Mouse (Mus musculus) stomach, postnatal 0 days (tissue): ENCODE data around the gene Gas2l2. TPM values are rescaled to one million over a fixed set of nuclear protein-coding genes. Genes with fewer than 3 reads are reported as not detected.

Experiments used
- ATAC-seq: fragments of 200-750 bp; cut with Nextera tagmentation; 2 replicates; pipeline ENCODE4 v1.8.0; 2017; ENCODE audit not compliant: low FRiP score, low TSS enrichment
- DNase-seq: peaks from one replicate; pipeline ENCODE4 v3.0.0-alpha.2; 2016; ENCODE audit warnings: low spot score
- H3K27ac ChIP-seq: fragments of 300-500 bp; sonication (generic); replicated peaks from 2 replicates; pipeline ENCODE4 v1.5.1; 2014; ENCODE audit warnings: mild to moderate bottlenecking, control low read depth
- H3K27me3 ChIP-seq: fragments of 300-500 bp; sonication (generic); 2 replicates; pipeline ENCODE4 v1.6.1; 2014; ENCODE audit warnings: low read length; ENCODE audit not compliant: control insufficient read depth, insufficient read depth
- H3K36me3 ChIP-seq: fragments of 300-500 bp; sonication (generic); 2 replicates; pipeline ENCODE4 v1.6.1; 2014; ENCODE audit warnings: low read length, mixed read lengths; ENCODE audit not compliant: control insufficient read depth, insufficient read depth
- H3K4me1 ChIP-seq: fragments of 300-500 bp; sonication (generic); replicated peaks from 2 replicates; pipeline ENCODE4 v1.6.1; 2014; ENCODE audit warnings: antibody characterized with exemption; ENCODE audit not compliant: control insufficient read depth, insufficient read depth
- H3K4me2 ChIP-seq: fragments of 300-500 bp; sonication (generic); replicated peaks from 2 replicates; pipeline ENCODE4 v1.6.1; 2014; ENCODE audit warnings: low read depth, mild to moderate bottlenecking, control low read depth, moderate library complexity
- H3K4me3 ChIP-seq: fragments of 300-500 bp; sonication (generic); 2 replicates; pipeline ENCODE4 v1.5.1; 2014; ENCODE audit warnings: low read depth, low read length, control low read depth
- H3K9ac ChIP-seq: fragments of 300-500 bp; sonication (generic); 2 replicates; pipeline ENCODE4 v1.6.1; 2014; ENCODE audit warnings: mild to moderate bottlenecking, low read length, control low read depth, mixed read lengths
- H3K9me3 ChIP-seq: fragments of 300-500 bp; sonication (generic); 2 replicates; pipeline ENCODE4 v1.6.1; 2016; ENCODE audit warnings: low read length; ENCODE audit not compliant: control insufficient read depth
- CTCF ChIP-seq: IDR thresholded peaks from 2 replicates; pipeline ENCODE4 v1.5.1; 2016; ENCODE audit warnings: antibody characterized with exemption, low read depth, mild to moderate bottlenecking, moderate library complexity
- EP300 ChIP-seq: optimal IDR thresholded peaks from 2 replicates; pipeline ENCODE3; 2016; ENCODE audit warnings: antibody characterized with exemption
- whole genome bisulfite sequencing: fragments of 180-500 bp; shearing (Covaris S2); extraction: QIAGEN DNeasy Blood & Tissue Kit; methylation state at CpG from one replicate; pipeline ENCODE4 v1.1.7; 2014; 5-methylcytosine and 5-hydroxymethylcytosine counted together
- polyA plus RNA-seq: library from polyadenylated mRNA; unstranded; fragments of >200 nt; fragmentation: Nextera tagmentation; extraction: Ambion mirVana; gene quantifications from 2 replicates; pipeline ENCODE4 v1.2.1, GENCODE M21; 2015

Gene Gas2l2
- polyA plus RNA-seq, result 0.11 and 0.21 TPM in 2 replicates

DNA sequence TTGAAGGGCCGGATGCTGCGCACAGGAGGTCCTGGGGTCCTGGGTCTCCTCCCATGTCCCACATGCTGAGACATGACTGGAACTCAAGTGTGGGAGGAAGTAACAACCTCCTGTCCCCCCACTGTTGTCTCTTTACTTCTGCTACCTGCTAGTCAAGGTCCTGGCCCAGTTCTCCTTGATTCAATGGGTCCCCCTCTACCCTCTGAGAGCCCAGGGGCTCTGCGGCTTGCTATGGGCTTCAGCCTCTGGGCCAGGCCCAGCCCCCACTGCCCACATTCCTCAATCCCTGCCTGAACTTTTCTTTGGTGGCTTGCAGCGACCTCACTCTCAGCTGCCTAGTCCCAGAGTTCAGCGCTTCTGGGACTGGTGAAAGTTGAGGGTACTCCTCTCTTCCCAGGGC lies at the start of gene Gas2l2:
TSS of gene Gas2l2 (minus strand) at position 101 of the 400 bp plus-strand sequence.
- no peaks in the 10 kb centered on the region for H3K4me1 ChIP-seq
- no peak within 1 kb of the TSS for H3K4me2 ChIP-seq
- DNase-seq (no peak), ATAC-seq (no peak)
- H3K36me3 ChIP-seq, result no peaks in the 10 kb centered on the region
- WGBS, result 46% methylated on average over 5 of the region's 5 CpGs
- H3K9me3 ChIP-seq, result no peaks in the 10 kb centered on the region
- H3K9ac ChIP-seq, result no peak within 1 kb of the TSS
- TF ChIP-seq CTCF (no peak), EP300 (no peak)
- H3K27me3 ChIP-seq, result no peaks in the 10 kb centered on the region
- H3K4me3 ChIP-seq, result no peak within 1 kb of the TSS
- no peak within 1 kb of the TSS for H3K27ac ChIP-seq

DNA sequence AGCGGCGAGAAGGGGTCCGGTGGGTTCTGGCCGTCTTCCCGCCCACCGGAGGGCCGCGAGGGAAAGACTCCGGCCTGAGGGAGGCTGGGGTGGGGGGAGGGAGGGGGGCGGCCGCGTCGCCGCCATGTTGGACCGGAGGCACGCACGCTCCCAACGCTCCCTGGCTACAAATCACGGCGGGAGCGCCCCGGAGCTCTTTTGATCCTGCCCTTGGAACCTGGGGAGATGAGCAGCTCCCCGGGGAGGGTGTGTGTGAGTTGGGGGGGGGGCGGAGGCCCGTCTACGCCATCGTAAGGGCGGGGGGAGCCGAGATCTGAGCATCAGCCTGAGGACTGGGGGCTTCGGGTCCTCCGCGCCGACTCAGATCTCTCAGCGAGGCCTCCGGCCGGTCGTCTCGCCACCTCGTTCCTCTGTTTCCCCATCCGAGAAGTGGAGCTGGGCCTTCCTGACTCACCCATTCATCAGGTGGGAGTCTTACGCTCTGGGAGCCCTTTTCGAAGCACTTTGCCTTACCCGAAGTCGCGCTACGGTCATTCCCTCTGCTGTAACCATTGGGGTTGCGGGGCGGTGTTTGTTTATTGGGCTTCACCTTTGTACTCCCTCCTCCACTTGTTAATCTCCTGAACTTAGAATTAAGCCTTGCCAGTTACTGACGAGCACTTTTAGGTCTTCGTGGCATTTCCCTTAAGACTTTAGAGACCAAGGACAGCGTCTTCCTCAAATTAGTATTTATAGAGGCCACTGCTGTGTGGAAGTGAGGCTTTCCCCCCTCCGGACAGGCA lies 44.2 kb upstream of the Gas2l2 start:
- Histone ChIP-seq H3K4me2 (peak overlapping the region; percentile 76), H3K9me3 (no peaks in the 10 kb centered on the region), H3K36me3 (no peaks in the 10 kb centered on the region), H3K27me3 (no peaks in the 10 kb centered on the region), H3K4me3 (peak overlapping the region; percentile 91), H3K9ac (peak overlapping the region; percentile 91), H3K4me1 (peaks cover 5% of the 10 kb centered on the region), H3K27ac (peak overlapping the region; percentile 94)
- 1% methylated on average over 46 of the region's 52 CpGs for WGBS
- ATAC-seq (peak; percentile 79), DNase-seq (no peak)
- TF ChIP-seq CTCF (no peak), EP300 (no peak)

DNA sequence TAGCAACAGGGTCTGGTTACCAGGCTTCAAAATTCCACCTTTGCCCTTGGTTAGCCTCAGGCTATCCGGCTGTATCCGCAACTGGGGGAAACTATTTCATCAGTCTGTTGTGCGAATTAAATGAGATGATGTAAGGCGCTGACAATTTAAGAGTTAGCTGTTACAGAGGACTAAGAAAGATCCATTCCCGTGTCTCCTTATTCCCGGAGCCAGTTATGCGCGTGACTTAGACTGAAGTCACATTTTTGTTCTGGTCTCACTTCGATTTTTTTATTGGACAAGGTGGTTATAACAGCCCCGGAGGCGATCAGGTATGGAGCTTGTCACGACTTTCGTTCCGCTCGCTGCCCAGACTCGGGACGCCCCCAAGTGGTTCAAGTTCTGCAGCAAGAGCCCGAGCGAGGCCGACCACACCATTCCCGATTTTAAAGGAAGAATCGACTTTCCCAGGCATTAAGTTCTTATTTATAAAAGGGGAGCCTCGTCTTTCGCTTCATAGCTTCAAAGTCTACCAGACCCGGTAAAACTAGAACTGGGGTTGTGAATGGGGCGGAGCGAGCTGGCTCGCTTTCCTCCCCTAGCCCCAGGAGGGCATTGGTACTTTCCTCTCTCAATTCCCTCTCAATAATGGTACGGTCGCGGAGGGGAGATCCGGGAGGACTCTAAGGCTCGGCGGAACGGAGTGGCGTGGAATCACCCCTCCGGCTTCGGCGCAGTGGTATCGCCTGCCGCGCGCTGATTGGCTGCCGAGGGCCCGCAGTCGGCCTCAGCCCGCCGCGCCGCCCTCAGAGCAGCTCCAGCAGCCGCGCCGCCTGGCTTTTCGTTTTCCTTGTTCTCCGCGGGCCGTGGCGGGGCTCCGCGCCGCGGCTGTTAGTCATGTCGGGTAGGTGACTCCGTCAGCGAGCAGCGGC lies 43.3 kb upstream of the Gas2l2 start, which contains the start of gene Taf15:
TSS of gene Taf15 (plus strand) at position 763 of the 911 bp plus-strand sequence.
- no peaks in the 10 kb centered on the region for H3K27me3 ChIP-seq
- peak within 1 kb of the TSS; percentile 91 for H3K9ac ChIP-seq
- H3K4me2 ChIP-seq, result peak within 1 kb of the TSS; percentile 76
- H3K4me1 ChIP-seq, result peaks cover 5% of the 10 kb centered on the region
- H3K9me3 ChIP-seq, result no peaks in the 10 kb centered on the region
- H3K4me3 ChIP-seq, result peak within 1 kb of the TSS; percentile 91
- no peaks in the 10 kb centered on the region for H3K36me3 ChIP-seq
- peak; percentile 98 for DNase-seq
- under 1% methylated on average over 66 of the region's 66 CpGs for WGBS
- peak; percentile 86 for TF ChIP-seq CTCF
- TF ChIP-seq EP300, result peak; percentile 42
- ATAC-seq, result peak; percentile 98
- H3K27ac ChIP-seq, result peak within 1 kb of the TSS; percentile 94

DNA sequence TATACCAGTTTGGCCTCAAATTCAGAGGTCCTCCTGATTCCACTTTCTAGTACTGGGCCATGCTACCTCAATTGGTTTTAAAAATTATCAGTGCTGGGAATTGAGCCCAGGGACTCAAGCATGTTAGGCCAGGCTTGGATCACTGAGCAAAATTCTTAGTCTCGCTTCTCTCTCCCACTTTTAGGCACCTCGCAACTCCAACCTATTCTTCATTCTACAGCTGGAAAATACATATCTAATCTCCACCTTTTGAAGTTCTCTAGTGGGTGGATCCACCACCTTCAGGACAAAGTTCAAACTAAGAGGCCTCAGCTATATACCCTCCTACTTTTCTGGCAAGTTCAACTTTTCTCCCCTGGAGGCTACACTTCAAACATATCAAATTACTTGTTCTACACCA lies 42.5 kb upstream of the Gas2l2 start:
- peak overlapping the region; percentile 94 for H3K27ac ChIP-seq
- peak overlapping the region; percentile 57 for H3K4me2 ChIP-seq
- no peaks in the 10 kb centered on the region for H3K9me3 ChIP-seq
- no peaks in the 10 kb centered on the region for H3K27me3 ChIP-seq
- no peaks in the 10 kb centered on the region for H3K36me3 ChIP-seq
- no peak overlapping the region for H3K9ac ChIP-seq
- TF ChIP-seq CTCF (no peak), EP300 (no peak)
- peaks cover 5% of the 10 kb centered on the region for H3K4me1 ChIP-seq
- no peak for DNase-seq
- no peak overlapping the region for H3K4me3 ChIP-seq
- 61% methylated on average over 2 of the region's 2 CpGs for WGBS
- ATAC-seq, result no peak

GRCm38 (mm10) chr11:83468765-83469164 lies 39.5 kb upstream of the Gas2l2 start:
- Histone ChIP-seq H3K36me3 (no peaks in the 10 kb centered on the region), H3K9ac (no peak overlapping the region), H3K4me1 (no peaks in the 10 kb centered on the region), H3K9me3 (no peaks in the 10 kb centered on the region), H3K27ac (no peak overlapping the region), H3K4me3 (no peak overlapping the region), H3K4me2 (no peak overlapping the region), H3K27me3 (no peaks in the 10 kb centered on the region)
- DNase-seq (no peak), ATAC-seq (no peak)
- 63% methylated on average over 3 of the region's 3 CpGs for WGBS
- TF ChIP-seq EP300 (no peak), CTCF (no peak)
